Mouse (Mus musculus): ENCODE measurements around the gene Dhcr7. TPM values are rescaled to one million over a fixed set of nuclear protein-coding genes. Genes with fewer than 3 reads are reported as not detected.
A peak's percentile ranks its signal among the peaks of the same experiment; 100 is the strongest.

The Dhcr7 gene
- polyA plus RNA-seq, 1 experiment from 2014 or later = 41.5 TPM

DNA sequence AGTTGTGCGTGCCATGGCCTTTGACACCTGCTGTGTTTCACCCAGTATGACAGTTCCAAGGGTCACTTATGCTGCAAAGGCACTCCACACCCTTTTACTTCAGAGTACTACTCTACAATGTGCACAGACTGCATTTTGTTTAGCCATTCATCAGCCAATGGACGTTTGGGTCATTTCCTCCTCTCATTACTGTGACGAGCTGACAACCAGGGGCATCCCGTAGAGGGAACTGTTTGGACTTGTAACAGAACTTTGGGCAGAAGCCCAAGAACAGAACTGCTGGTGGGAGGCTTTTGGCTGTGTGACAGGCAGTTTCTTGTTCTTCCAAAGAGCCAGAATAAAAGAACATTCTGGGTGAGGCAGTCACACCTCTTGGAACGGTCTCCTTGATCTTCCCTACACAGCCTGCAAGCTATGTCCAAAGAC lies 17.7 kb upstream of the Dhcr7 start:
- WGBS = 71% methylated on average over 5 of the region's 5 CpGs
- Histone ChIP-seq H3K27me3 (no peaks in the 10 kb centered on the region), H3K4me3 (no peak overlapping the region), H3K9me3 (no peaks in the 10 kb centered on the region), H3K9ac (no peak overlapping the region), H3K4me2 (no peak overlapping the region), H3K27ac (no peak overlapping the region), H3K4me1 (no peaks in the 10 kb centered on the region), H3K36me3 (peaks cover 81% of the 10 kb centered on the region)
- no peak for ATAC-seq (ENCODE audit: insufficient number of reproducible peaks, insufficient read depth, low FRiP score, low TSS enrichment, low read depth)

DNA sequence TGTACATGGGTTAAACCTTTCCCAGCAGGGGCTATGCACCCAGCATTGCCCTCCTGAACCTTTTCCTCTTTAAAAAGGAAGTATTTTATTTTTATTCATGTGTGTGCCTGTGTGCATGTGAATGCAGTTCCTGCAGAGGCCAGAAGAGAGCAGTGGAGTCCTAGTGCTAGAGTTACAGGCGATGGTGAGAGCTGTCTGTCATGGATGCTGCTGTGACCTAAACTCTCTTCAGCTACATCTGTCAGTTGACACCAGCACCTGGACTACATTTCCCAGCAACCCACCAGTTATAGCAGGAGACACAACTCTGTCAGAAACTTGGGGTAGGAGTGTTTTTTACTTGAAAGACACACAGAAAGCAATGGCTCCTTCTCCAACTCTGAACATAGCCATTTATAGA lies 14.0 kb upstream of the Dhcr7 start:
- ATAC-seq (ENCODE audit: insufficient number of reproducible peaks, insufficient read depth, low FRiP score, low TSS enrichment, low read depth) = no peak
- Histone ChIP-seq H3K9ac (no peak overlapping the region), H3K27me3 (no peaks in the 10 kb centered on the region), H3K36me3 (peaks cover 90% of the 10 kb centered on the region), H3K9me3 (no peaks in the 10 kb centered on the region), H3K27ac (no peak overlapping the region), H3K4me3 (no peak overlapping the region), H3K4me1 (no peaks in the 10 kb centered on the region), H3K4me2 (no peak overlapping the region)
- 30% methylated on average over 1 of the region's 1 CpGs for WGBS

DNA sequence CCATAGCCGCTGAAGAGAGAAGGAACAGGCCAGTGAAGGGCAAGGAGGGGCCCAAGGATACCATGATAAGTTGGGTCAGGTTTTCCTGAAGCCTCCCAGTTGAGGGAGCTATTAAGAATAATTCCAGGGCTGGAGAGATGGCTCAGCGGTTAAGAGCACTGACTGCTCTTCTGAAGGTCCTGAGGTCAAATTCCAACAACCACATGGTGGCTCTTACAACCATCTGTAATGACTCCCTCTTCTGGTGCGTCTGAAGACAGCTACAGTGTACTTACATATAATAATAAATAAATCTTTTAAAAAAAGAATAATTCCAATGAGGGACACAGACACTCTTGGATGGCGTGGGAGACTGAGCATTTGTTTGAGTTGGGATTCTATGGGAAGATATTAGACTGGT lies 3.7 kb upstream of the Dhcr7 start:
- H3K27me3 ChIP-seq = no peaks in the 10 kb centered on the region
- H3K9ac ChIP-seq = no peak overlapping the region
- H3K4me2 ChIP-seq = no peak overlapping the region
- no peak overlapping the region for H3K27ac ChIP-seq
- peaks cover 11% of the 10 kb centered on the region for H3K4me1 ChIP-seq
- WGBS = 73% methylated on average over 4 of the region's 4 CpGs
- peaks cover 37% of the 10 kb centered on the region for H3K36me3 ChIP-seq
- no peaks in the 10 kb centered on the region for H3K9me3 ChIP-seq
- no peak overlapping the region for H3K4me3 ChIP-seq
- no peak for ATAC-seq (ENCODE audit: insufficient number of reproducible peaks, insufficient read depth, low FRiP score, low TSS enrichment, low read depth)

DNA sequence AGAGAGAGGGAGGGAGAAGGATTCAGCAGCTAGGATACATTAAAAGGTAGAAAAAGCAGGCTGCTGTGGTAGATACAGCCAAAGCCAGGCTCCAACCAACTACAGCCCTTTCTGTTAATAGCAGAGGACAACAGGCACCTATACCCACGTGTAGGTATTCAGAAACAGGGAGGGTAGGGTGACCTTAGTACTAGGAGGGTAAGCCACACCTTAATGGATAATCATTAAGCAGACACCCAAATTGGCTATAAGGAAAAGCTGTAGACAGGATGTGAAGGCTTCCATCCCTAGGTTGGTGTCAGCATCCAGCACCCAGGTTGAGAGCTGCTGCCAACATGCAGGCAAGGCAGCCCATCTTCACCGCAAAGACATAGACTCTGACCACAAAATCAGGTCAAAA lies 1.7 kb upstream of the Dhcr7 start:
- Histone ChIP-seq H3K27me3 (no peaks in the 10 kb centered on the region), H3K4me1 (peaks cover 11% of the 10 kb centered on the region), H3K27ac (no peak overlapping the region), H3K4me2 (no peak overlapping the region), H3K4me3 (no peak overlapping the region), H3K9ac (no peak overlapping the region), H3K36me3 (peaks cover 20% of the 10 kb centered on the region), H3K9me3 (no peaks in the 10 kb centered on the region)
- WGBS = 94% methylated on average over 2 of the region's 2 CpGs
- ATAC-seq (ENCODE audit: insufficient number of reproducible peaks, insufficient read depth, low FRiP score, low TSS enrichment, low read depth) = no peak

DNA sequence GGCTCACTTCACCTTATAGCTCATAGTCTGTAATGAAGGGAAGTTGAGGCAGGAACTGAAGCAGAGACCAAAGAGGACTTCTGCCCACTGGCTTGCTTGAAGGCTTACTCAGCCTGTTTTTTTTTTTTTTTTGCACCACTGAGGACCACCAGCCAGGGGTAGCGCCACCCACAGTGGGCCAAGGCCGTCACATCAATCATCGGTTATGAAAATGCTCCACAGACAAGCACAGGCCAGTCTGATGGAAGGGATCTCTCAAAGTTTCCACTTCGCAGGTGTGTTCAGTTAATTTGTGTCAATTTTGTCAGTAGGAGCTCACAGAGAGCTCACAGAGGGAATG lies 291 bp downstream of the Dhcr7 start:
- peak overlapping the region; percentile 67 for H3K9ac ChIP-seq
- no peaks in the 10 kb centered on the region for H3K9me3 ChIP-seq
- ATAC-seq (ENCODE audit: insufficient number of reproducible peaks, insufficient read depth, low FRiP score, low TSS enrichment, low read depth) = no peak
- H3K4me1 ChIP-seq = peaks cover 11% of the 10 kb centered on the region
- H3K4me2 ChIP-seq = peak overlapping the region; percentile 69
- H3K36me3 ChIP-seq = peaks cover 8% of the 10 kb centered on the region
- H3K4me3 ChIP-seq = peak overlapping the region; percentile 72
- peak overlapping the region; percentile 79 for H3K27ac ChIP-seq
- WGBS = 69% methylated on average over 4 of the region's 4 CpGs
- H3K27me3 ChIP-seq = no peaks in the 10 kb centered on the region

DNA sequence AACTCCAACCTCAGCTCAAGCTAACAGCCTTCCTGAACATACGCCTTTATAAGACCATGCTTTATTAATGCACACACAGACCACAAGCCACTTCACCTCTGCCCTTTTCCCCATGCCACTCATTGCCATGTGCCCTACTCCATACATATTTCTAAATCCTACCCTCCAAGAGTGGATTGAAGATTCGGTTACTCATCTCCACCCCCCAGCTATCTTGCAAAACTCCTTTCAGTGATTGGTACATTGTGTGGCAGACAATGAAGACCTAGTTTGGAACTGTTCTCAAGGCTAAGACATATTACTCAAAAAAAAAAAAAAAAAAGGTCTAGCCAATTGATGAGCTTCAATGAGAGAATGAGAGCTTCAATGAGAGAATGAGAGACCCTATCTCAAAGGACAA lies 4.0 kb downstream of the Dhcr7 start:
- ATAC-seq (ENCODE audit: insufficient number of reproducible peaks, insufficient read depth, low FRiP score, low TSS enrichment, low read depth) = no peak
- Histone ChIP-seq H3K36me3 (no peaks in the 10 kb centered on the region), H3K27ac (no peak overlapping the region), H3K4me1 (peaks cover 23% of the 10 kb centered on the region), H3K4me3 (no peak overlapping the region), H3K4me2 (no peak overlapping the region), H3K27me3 (no peaks in the 10 kb centered on the region), H3K9me3 (no peaks in the 10 kb centered on the region), H3K9ac (no peak overlapping the region)
- WGBS = 82% methylated on average over 2 of the region's 2 CpGs

DNA sequence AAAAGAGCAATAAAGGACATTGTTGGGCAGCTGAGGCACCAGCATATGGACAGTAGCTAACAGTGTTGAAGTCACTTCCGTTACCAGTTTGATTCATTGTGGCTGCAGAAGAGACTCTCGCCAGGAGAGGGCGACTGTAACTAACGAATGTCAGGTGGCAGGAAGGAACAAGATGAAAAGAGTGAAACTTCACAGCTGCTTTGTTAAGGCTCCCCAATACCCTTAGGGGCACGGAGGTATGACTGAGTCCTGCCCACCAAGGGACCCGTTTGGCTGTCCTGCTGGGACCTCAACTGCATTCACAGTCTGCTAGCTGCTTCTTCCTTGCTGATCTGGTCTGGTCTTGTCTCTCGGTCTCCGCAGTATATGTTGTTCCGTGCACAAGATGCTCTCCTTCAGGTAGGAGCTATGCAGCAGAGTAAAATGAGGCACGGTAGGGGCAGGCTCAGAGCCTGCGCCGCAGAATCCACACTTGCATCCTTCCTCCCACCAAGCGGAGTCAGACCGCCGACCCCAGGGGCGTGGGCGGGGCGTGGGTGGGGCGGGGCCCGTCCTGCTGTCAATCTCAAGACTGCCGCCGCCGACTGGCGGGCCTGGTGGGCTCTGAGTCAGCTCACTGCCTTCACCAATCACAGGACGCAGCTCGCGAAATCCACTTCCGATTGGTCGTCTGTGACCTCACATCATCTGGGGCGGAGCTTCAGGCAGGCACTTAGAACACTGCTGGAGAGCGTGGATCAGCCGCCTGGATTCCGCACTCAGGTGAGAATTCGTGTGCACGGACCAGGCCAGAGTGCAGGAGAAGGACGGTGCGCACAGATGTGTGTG lies 6.8 kb downstream of the Dhcr7 start:
- WGBS = under 1% methylated on average over 37 of the region's 37 CpGs
- peak; percentile 98 for ATAC-seq (ENCODE audit: insufficient number of reproducible peaks, insufficient read depth, low FRiP score, low TSS enrichment, low read depth)
- H3K4me1 ChIP-seq = peaks cover 29% of the 10 kb centered on the region

DNA sequence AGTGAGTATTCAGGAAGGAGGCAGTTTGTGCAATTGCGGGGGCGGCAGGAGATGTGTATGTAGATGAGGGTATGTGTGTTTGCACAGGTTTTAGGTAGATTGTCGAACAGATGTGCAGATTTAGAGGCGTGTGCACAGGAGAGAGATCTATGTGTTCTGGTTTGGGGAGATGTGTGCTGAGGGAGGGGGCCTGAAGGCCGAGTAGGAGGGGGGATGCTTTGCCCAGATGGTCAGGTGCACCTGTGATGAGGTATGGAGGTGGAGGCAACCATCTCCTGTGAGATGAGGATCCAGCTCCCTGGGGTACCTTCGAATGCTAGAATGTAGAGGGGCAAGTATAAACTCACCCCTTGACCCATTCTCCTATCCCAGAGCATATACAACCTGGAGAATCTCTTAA lies 7.5 kb downstream of the Dhcr7 start:
- Histone ChIP-seq H3K9ac (peak overlapping the region; percentile 78), H3K4me3 (peak overlapping the region; percentile 62), H3K4me1 (peaks cover 34% of the 10 kb centered on the region), H3K4me2 (peak overlapping the region; percentile 91), H3K27ac (peak overlapping the region; percentile 60; the same call in 1 of the 2 replicates), H3K36me3 (no peaks in the 10 kb centered on the region), H3K27me3 (no peaks in the 10 kb centered on the region), H3K9me3 (no peaks in the 10 kb centered on the region)
- no peak for ATAC-seq (ENCODE audit: insufficient number of reproducible peaks, insufficient read depth, low FRiP score, low TSS enrichment, low read depth)
- WGBS = 9% methylated on average over 6 of the region's 6 CpGs

More for the DNA sequence above, 6.8 kb downstream of the Dhcr7 start:
- Histone ChIP-seq H3K36me3 (no peaks in the 10 kb centered on the region), H3K9me3 (no peaks in the 10 kb centered on the region), H3K4me2 (peak overlapping the region; percentile 91), H3K27me3 (no peaks in the 10 kb centered on the region), H3K9ac (peak overlapping the region; percentile 78), H3K27ac (peak overlapping the region; percentile 90), H3K4me3 (peak overlapping the region; percentile 62)

DNA sequence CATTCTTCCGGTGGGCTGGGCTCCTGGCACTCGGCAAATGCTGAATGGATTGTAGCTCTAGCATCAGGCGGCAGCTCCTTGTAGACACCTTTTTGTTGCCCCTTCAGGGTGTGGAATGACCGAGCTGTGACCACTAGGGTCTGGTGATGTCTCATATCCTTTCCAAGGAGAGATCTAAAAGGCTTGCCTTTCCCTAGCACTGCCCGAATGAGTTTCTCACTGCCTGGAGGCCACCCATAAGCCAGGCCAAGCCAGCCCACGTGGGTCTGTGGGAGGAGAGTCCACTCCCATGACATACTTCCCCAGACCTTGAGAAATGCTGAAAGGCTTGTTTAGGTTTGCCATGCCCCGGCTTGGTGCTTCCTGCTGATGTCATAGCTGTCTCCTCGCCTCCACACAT lies 9.3 kb downstream of the Dhcr7 start:
- ATAC-seq (ENCODE audit: insufficient number of reproducible peaks, insufficient read depth, low FRiP score, low TSS enrichment, low read depth) = no peak
- 86% methylated on average over 8 of the region's 8 CpGs for WGBS
- H3K9me3 ChIP-seq = no peaks in the 10 kb centered on the region
- H3K4me1 ChIP-seq = peaks cover 38% of the 10 kb centered on the region
- H3K27me3 ChIP-seq = no peaks in the 10 kb centered on the region
- H3K4me2 ChIP-seq = no peak overlapping the region
- no peak overlapping the region for H3K4me3 ChIP-seq
- H3K9ac ChIP-seq = no peak overlapping the region
- no peak overlapping the region for H3K27ac ChIP-seq
- H3K36me3 ChIP-seq = peaks cover 5% of the 10 kb centered on the region

DNA sequence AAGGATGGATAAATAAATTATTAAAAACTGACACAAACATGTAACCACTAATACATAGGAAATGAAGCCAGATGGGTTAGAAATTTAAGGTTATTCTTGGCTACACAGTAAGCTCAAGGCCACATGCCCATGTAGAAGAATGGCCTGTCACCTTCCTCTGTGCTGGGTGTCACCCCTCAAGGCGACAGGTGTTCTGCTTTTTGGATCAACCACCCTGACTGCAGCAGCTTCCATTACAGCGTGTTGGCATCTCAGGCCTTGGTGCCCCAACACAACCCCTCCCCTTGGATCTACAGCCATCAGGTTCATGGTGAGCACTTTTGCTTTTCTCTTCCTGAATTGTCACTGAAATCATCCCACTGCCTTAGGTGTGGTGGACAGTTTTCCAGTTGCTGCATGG lies 9.7 kb downstream of the Dhcr7 start:
- H3K4me2 ChIP-seq = no peak overlapping the region
- H3K9me3 ChIP-seq = no peaks in the 10 kb centered on the region
- 93% methylated on average over 2 of the region's 2 CpGs for WGBS
- no peaks in the 10 kb centered on the region for H3K27me3 ChIP-seq
- H3K4me3 ChIP-seq = no peak overlapping the region
- H3K9ac ChIP-seq = no peak overlapping the region
- no peak for ATAC-seq (ENCODE audit: insufficient number of reproducible peaks, insufficient read depth, low FRiP score, low TSS enrichment, low read depth)
- peaks cover 38% of the 10 kb centered on the region for H3K4me1 ChIP-seq
- no peak overlapping the region for H3K27ac ChIP-seq
- peaks cover 9% of the 10 kb centered on the region for H3K36me3 ChIP-seq

DNA sequence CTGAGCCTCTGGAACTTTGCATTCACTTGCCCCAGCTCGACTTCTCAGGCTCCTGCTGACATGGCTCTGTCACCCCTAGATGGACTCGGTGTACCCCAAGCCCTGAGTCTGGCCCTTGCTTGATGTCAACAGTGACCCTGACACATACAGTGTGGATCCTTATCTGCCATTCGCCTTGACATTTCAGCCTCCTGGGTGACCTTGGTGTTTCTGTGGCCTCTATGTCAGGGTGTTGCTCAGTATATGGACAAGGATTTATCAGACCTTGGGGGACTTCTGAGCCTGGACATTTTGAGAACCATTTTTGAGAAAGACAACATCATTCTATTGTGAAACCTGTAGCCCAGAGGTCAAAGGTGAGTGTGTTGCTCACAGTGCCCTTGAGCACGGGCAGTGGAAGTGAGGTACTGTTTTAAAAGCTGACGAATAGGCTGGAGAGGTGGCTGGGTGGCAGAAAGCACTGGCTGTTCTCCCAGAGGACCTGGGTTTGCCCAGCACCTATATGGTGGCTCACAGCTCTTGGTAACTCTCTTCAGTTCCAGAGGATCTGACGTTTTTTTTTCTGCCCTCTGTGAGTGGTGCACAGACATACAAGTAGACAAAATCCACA lies 10.7 kb downstream of the Dhcr7 start:
- H3K4me1 ChIP-seq = peaks cover 38% of the 10 kb centered on the region
- 82% methylated on average over 6 of the region's 6 CpGs for WGBS
- H3K9me3 ChIP-seq = no peaks in the 10 kb centered on the region

DNA sequence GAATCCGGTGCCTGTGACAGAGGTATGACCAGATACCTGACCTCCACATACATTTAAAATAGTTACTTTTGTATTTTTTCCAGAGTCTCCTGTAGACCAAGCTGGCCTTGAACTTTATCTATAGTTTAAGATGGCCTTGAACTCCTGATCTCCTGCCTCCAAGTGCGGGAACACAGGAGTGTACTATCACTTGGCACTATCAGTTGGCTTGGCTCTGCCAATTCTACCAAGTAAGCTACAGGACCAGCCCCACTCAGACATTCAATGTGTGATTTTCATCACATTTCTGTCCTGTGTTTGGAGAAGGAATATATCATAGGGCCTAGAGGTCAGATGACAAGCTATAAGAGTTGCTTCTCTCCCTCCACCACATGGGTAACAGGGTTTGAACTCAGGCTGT lies 11.4 kb downstream of the Dhcr7 start:
- H3K36me3 ChIP-seq = peaks cover 25% of the 10 kb centered on the region
- no peak for ATAC-seq (ENCODE audit: insufficient number of reproducible peaks, insufficient read depth, low FRiP score, low TSS enrichment, low read depth)
- no peak overlapping the region for H3K9ac ChIP-seq
- no peaks in the 10 kb centered on the region for H3K27me3 ChIP-seq
- 94% methylated on average over 2 of the region's 2 CpGs for whole genome bisulfite sequencing
- peaks cover 38% of the 10 kb centered on the region for H3K4me1 ChIP-seq
- no peak overlapping the region for H3K27ac ChIP-seq
- no peaks in the 10 kb centered on the region for H3K9me3 ChIP-seq
- no peak overlapping the region for H3K4me3 ChIP-seq
- no peak overlapping the region for H3K4me2 ChIP-seq

More for the DNA sequence above, 10.7 kb downstream of the Dhcr7 start:
- no peak for ATAC-seq (ENCODE audit: insufficient number of reproducible peaks, insufficient read depth, low FRiP score, low TSS enrichment, low read depth)
- no peak overlapping the region for H3K4me3 ChIP-seq
- no peak overlapping the region for H3K4me2 ChIP-seq
- peaks cover 20% of the 10 kb centered on the region for H3K36me3 ChIP-seq
- H3K9ac ChIP-seq = no peak overlapping the region
- no peaks in the 10 kb centered on the region for H3K27me3 ChIP-seq
- H3K27ac ChIP-seq = no peak overlapping the region

Data from embryonic facial prominence, embryonic 13.5 days (tissue).